Mouse (Mus musculus): ENCODE measurements around the gene Bmi1. TPM values are rescaled to one million over a fixed set of nuclear protein-coding genes. Genes with fewer than 3 reads are reported as not detected.

The Bmi1 gene
- 42.1 and 42.6 TPM in 2 replicates for polyA plus RNA-seq (2016; fragmentation: Nextera tagmentation; extraction: Ambion mirVana)

DNA sequence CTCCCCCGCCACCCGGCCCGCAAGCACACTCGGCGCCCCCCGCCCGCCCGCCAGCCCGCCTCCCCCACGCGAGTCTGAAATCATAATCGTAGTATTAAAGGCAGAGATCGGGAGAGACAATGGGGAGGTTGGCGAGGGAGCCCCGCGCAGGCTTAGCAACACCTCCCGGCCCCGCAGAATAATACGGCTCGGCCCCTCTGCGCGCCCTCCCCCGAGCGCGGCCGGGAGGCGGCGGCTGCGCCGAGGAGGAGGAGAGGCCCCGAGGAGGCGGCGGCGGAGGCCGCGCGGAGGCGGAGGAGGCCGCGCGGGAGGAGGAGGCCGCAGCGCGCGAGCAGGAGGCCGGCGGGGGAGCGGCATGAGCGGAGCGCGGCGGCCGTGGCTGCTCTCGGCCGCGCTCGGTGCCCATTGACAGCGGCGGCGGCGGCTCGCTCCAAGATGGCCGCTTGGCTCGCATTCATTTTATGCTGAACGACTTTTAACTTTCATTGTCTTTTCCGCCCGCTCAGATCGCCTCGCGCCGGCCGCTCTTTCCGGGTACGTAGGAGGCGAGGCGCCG is at the start of gene Bmi1:
Gene Bmi1, plus strand, starts transcription at position 83 of the 556 bp plus-strand sequence.
- peaks cover 36% of the 10 kb centered on the region for H3K27me3 ChIP-seq (replicated peaks)
- WGBS = 0% methylated on average over 56 of the region's 77 CpGs
- peak within 1 kb of the TSS; percentile 97 for H3K27ac ChIP-seq
- H3K4me1 ChIP-seq = peaks cover 26% of the 10 kb centered on the region
- H3K36me3 ChIP-seq = no peaks in the 10 kb centered on the region
- peak; percentile 61 for ATAC-seq (ENCODE audit: low FRiP score, low read depth)
- H3K9ac ChIP-seq = peak within 1 kb of the TSS; percentile 97
- peak within 1 kb of the TSS; percentile 82 for H3K4me3 ChIP-seq
- no peaks in the 10 kb centered on the region for H3K9me3 ChIP-seq
- peak within 1 kb of the TSS; percentile 77 for H3K4me2 ChIP-seq (replicated peaks)

DNA sequence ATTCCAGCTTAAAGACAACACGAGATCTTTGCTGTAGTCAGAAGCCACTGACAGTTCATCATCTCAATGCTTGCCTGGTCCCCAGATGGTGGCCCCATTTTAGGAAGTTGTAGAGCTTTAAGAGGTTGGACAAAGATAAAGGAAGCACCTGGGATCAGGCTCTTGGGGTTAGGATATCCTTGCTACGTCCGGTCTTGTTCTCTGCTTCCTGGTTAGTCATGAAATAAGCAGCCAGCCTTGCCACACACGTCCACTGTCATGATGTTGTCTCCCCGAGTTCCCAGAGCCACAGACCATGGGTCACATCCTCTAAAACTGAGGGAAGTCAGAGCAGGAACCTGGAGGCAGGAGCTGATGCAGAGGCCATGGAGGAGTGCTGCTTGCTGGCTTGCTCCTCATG is 46.3 kb upstream of the Bmi1 start:
- no peak for ATAC-seq (ENCODE audit: low FRiP score, low read depth)
- Histone ChIP-seq H3K27me3 (replicated peaks) (no peaks in the 10 kb centered on the region), H3K9me3 (no peaks in the 10 kb centered on the region), H3K4me1 (no peaks in the 10 kb centered on the region), H3K9ac (no peak overlapping the region), H3K4me2 (replicated peaks) (no peak overlapping the region), H3K27ac (no peak overlapping the region), H3K4me3 (no peak overlapping the region), H3K36me3 (no peaks in the 10 kb centered on the region)
- 82% methylated on average over 5 of the region's 5 CpGs for WGBS

DNA sequence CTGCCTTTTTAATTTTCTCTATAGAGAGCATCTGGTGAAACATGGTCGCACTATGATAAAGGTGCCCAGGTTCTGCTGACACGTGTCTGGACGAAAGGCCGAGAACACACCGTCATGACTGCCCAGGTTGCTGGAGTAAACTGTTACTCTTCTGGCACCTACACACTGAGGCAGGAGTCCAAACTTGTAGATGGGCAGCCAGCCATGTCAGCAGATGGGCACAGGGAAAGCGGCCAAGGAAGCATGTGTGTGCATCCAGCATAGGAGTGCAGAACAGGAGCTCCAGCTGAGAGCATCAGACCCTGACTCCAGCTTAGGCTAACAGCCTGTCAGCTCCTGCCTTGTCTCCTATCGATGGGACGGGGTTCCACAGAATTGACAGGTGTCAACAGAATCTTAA is 41.8 kb upstream of the Bmi1 start:
- Histone ChIP-seq H3K4me3 (no peak overlapping the region), H3K9ac (no peak overlapping the region), H3K27ac (no peak overlapping the region), H3K4me1 (no peaks in the 10 kb centered on the region), H3K27me3 (replicated peaks) (no peaks in the 10 kb centered on the region), H3K4me2 (replicated peaks) (no peak overlapping the region), H3K36me3 (no peaks in the 10 kb centered on the region), H3K9me3 (no peaks in the 10 kb centered on the region)
- WGBS = 92% methylated on average over 8 of the region's 8 CpGs
- no peak for ATAC-seq (ENCODE audit: low FRiP score, low read depth)

DNA sequence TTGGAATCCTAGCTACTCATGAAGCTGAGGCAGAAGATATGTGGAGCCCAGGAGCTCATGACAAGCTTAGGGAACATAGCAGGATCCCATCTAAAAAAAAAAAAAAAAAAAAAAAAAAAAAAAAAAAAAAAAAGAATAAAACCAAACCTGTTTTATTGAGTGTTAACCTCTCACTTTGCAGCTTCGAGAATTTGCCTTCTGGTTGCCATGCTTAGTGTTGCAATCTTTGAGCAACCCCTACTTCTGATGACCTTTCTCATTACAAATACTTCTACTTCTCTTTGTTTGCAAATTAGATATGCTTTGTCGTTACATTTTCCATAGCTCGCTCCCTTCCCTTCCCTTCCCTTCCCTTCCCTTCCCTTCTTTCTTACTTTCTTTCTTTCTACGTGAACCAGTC is 28.3 kb upstream of the Bmi1 start:
- no peak overlapping the region for H3K4me3 ChIP-seq
- no peak overlapping the region for H3K27ac ChIP-seq
- no peaks in the 10 kb centered on the region for H3K27me3 ChIP-seq (replicated peaks)
- no peak for ATAC-seq (ENCODE audit: low FRiP score, low read depth)
- no peak overlapping the region for H3K4me2 ChIP-seq (replicated peaks)
- H3K4me1 ChIP-seq = no peaks in the 10 kb centered on the region
- no peak overlapping the region for H3K9ac ChIP-seq
- 72% methylated on average over 3 of the region's 4 CpGs for WGBS
- H3K9me3 ChIP-seq = no peaks in the 10 kb centered on the region
- H3K36me3 ChIP-seq = no peaks in the 10 kb centered on the region

DNA sequence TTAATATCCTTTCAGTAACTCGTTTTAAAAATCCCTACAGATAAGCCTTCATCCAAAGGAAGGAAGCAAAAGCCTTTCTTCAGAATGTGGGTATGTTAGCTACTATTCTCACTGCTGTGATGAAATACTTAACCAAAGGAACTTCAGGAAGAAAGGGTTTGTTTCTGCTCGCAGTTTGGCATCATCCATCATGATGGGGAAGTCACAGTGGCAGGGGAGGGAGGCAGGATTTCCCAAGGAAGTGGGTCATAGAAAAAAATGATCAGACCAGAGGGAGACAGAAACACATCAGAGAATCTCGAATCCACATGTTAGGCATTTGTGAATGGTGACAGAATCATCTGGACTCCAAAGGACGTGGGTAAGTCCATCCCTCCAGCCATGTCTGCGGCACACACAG is 22.0 kb upstream of the Bmi1 start:
- H3K9me3 ChIP-seq = no peaks in the 10 kb centered on the region
- H3K4me1 ChIP-seq = no peaks in the 10 kb centered on the region
- H3K36me3 ChIP-seq = no peaks in the 10 kb centered on the region
- WGBS = 68% methylated on average over 5 of the region's 5 CpGs
- ATAC-seq (ENCODE audit: low FRiP score, low read depth) = no peak
- no peak overlapping the region for H3K4me2 ChIP-seq (replicated peaks)
- no peaks in the 10 kb centered on the region for H3K27me3 ChIP-seq (replicated peaks)
- H3K9ac ChIP-seq = no peak overlapping the region
- H3K4me3 ChIP-seq = no peak overlapping the region
- H3K27ac ChIP-seq = no peak overlapping the region

DNA sequence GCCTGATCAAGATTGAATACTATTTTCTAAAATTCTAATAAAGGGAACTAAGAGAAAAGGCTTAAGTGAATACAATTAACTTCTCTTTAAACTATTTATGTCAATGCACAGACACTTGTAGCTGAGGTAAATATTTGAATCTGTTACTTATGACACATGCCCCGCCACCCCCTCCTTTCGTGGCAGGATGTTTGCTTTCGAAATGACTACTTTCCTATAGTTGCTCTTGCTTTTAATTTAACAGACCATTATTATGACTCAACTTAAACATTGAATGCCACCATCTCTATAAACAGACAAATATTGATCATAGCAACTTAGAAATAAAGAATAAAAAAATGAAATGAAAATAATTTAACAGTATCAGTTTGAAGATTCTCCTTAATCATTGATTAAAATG is 12.8 kb upstream of the Bmi1 start:
- no peak overlapping the region for H3K4me3 ChIP-seq
- no peaks in the 10 kb centered on the region for H3K4me1 ChIP-seq
- no peaks in the 10 kb centered on the region for H3K27me3 ChIP-seq (replicated peaks)
- H3K36me3 ChIP-seq = no peaks in the 10 kb centered on the region
- no peak overlapping the region for H3K9ac ChIP-seq
- WGBS = 91% methylated on average over 3 of the region's 3 CpGs
- no peak overlapping the region for H3K27ac ChIP-seq
- H3K4me2 ChIP-seq (replicated peaks) = no peak overlapping the region
- ATAC-seq (ENCODE audit: low FRiP score, low read depth) = no peak
- H3K9me3 ChIP-seq = no peaks in the 10 kb centered on the region

DNA sequence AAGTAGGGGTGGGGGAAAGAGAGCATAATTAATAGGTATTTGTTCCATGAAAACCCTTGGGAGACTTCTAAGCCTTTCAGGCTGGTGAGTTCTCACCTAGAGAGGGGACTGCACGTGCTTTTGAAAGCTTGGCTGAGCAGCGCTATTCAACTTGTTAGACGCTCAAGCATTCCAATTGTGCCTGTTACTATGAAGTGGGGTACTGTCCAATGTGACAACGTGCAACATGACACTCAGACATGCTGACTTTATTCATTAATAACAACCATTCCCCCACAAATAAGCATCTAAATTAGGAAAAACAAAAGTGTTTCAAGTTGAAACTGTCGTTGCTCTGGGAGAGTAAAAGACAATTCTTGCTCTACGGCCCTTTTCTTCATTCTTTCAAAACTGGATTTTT is 5.8 kb upstream of the Bmi1 start:
- Histone ChIP-seq H3K27ac (no peak overlapping the region), H3K4me1 (peaks cover 6% of the 10 kb centered on the region; the same call in 1 of the 2 replicates), H3K27me3 (replicated peaks) (peaks cover 12% of the 10 kb centered on the region), H3K9me3 (no peaks in the 10 kb centered on the region), H3K9ac (no peak overlapping the region), H3K4me3 (no peak overlapping the region), H3K4me2 (replicated peaks) (no peak overlapping the region), H3K36me3 (no peaks in the 10 kb centered on the region)
- ATAC-seq (ENCODE audit: low FRiP score, low read depth) = no peak
- 5% methylated on average over 6 of the region's 6 CpGs for WGBS

DNA sequence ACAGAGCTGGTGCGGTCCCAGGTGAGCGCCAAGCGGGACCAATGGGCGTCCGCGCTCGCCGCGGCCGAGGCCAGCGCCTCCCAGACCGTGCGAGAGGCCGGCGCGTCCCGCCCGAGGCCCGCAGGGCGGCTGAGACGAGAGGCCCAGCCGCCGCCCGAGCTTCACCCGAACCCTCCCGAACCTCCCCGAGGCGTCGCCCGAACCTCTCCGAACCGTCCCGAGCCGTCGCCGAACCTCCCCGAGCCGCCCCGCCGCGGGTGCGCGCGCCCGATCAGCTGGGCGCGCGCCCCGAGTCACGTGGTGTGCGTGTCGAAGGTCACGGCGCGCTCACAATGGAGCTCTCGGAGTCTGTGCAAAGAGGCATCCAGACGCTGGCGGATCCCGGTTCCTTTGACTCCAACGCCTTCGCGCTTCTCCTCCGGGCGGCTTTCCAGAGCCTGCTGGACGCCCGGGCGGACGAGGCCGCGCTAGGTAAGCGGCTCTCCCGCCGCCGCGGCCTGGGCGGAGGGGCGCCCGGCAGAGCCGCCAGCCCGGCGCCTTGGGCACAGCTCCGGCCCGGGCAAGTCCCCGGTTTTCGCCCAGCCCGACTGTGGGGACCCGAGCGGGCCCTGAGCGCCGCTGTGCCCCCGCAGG is 4.6 kb upstream of the Bmi1 start, which contains the start of gene Commd3:
Gene Commd3, plus strand, starts transcription at position 252 of the 633 bp plus-strand sequence.
- H3K27me3 ChIP-seq (replicated peaks) = peaks cover 12% of the 10 kb centered on the region
- no peaks in the 10 kb centered on the region for H3K9me3 ChIP-seq
- peak within 1 kb of the TSS; percentile 96 for H3K9ac ChIP-seq
- H3K27ac ChIP-seq = peak within 1 kb of the TSS; percentile 99
- H3K4me3 ChIP-seq = peak within 1 kb of the TSS; percentile 74
- H3K4me2 ChIP-seq (replicated peaks) = peak within 1 kb of the TSS; percentile 71
- under 1% methylated on average over 91 of the region's 91 CpGs for WGBS
- peak; percentile 85 for ATAC-seq (ENCODE audit: low FRiP score, low read depth)
- H3K4me1 ChIP-seq = peaks cover 6% of the 10 kb centered on the region; the same call in 1 of the 2 replicates
- no peaks in the 10 kb centered on the region for H3K36me3 ChIP-seq

DNA sequence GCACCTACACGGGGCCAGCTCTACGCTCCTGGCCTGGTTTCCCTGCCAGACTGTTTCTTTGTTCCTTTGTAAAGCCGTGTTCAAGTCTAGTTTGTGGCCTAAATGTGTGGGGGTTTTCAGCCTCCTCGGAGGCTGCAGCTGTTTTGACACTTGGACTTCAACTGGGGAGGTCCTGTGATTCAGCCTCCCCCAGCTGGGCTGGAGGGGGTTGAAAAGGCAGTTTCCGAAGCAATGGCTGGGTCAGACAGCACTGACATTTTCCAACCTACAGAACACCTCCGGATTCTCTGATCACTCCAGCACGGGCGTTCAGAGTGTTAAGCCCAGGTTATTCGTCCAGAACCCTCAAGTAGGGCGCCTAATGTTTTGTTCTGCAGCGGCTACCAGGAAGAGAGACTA is 4.1 kb upstream of the Bmi1 start:
- ATAC-seq (ENCODE audit: low FRiP score, low read depth) = no peak
- no peaks in the 10 kb centered on the region for H3K9me3 ChIP-seq
- H3K4me2 ChIP-seq (replicated peaks) = peak overlapping the region; percentile 71
- H3K27me3 ChIP-seq (replicated peaks) = peaks cover 12% of the 10 kb centered on the region
- peak overlapping the region; percentile 99 for H3K27ac ChIP-seq
- 1% methylated on average over 11 of the region's 11 CpGs for WGBS
- H3K4me1 ChIP-seq = peaks cover 6% of the 10 kb centered on the region; the same call in 1 of the 2 replicates
- peak overlapping the region; percentile 74 for H3K4me3 ChIP-seq
- H3K9ac ChIP-seq = peak overlapping the region; percentile 96
- H3K36me3 ChIP-seq = no peaks in the 10 kb centered on the region

DNA sequence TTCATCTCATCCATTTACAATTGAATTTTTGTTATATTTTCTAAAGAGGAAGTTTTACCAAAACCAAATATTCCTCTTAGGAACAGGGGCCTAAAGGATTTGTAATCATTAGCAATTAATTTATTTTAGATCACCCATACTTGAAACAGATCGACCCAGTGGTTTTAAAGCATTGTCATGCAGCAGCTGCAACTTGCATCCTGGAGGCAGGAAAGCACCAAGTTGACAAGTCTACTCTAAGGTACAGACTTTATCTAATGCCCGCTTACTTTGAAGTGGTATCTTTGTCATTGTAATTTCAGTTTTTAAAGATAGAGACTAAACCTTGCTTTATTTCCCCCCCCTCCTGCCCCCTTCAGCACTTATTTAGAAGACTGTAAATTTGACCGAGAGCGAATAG is 3.1 kb upstream of the Bmi1 start:
- no peak overlapping the region for H3K4me3 ChIP-seq
- ATAC-seq (ENCODE audit: low FRiP score, low read depth) = no peak
- H3K4me1 ChIP-seq = peaks cover 12% of the 10 kb centered on the region
- H3K9ac ChIP-seq = no peak overlapping the region
- no peaks in the 10 kb centered on the region for H3K36me3 ChIP-seq
- H3K9me3 ChIP-seq = no peaks in the 10 kb centered on the region
- WGBS = 22% methylated on average over 4 of the region's 4 CpGs
- H3K27ac ChIP-seq = no peak overlapping the region
- peaks cover 12% of the 10 kb centered on the region for H3K27me3 ChIP-seq (replicated peaks)
- H3K4me2 ChIP-seq (replicated peaks) = peak overlapping the region; percentile 71

DNA sequence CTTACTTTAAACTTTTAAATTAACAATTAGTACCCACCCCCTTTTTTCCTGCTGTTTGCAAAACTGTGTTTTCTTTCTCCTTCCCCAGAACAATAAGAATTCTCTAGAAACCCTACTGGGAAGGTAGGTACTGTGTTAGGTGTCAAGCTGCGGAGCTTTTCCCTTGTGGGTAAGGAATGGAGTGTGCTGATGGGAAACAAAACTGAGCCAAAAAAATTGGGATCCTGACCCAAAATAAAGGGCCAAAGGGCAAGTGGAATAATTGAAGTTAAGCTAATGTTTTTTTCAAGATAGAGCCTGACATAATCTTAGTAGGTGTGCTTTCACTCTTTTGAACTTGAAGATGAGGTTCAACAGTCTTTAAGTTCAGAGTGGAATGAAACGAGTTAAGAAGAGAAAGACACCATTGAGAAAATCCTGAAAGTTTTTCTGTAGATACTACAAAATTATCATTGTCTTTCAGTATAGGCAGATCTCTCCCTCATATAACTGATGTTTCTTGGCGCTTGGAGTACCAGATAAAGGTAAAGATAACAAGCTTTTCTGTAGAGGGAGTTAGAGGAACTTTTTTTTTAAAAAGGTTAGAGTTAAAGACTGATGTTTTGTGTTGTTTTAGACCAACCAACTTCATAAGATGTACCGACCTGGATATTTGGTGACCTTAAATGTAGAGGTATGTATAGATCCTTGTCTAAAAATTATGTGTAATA is 2.5 kb upstream of the Bmi1 start:
- H3K27ac ChIP-seq = no peak overlapping the region
- H3K9me3 ChIP-seq = no peaks in the 10 kb centered on the region
- H3K4me1 ChIP-seq = peaks cover 12% of the 10 kb centered on the region
- no peak overlapping the region; the same call in 1 of the 2 replicates for H3K4me2 ChIP-seq (replicated peaks)
- H3K27me3 ChIP-seq (replicated peaks) = peaks cover 16% of the 10 kb centered on the region
- no peak overlapping the region for H3K4me3 ChIP-seq
- WGBS = 35% methylated on average over 4 of the region's 4 CpGs
- no peak for ATAC-seq (ENCODE audit: low FRiP score, low read depth)
- no peaks in the 10 kb centered on the region for H3K36me3 ChIP-seq
- H3K9ac ChIP-seq = no peak overlapping the region

DNA sequence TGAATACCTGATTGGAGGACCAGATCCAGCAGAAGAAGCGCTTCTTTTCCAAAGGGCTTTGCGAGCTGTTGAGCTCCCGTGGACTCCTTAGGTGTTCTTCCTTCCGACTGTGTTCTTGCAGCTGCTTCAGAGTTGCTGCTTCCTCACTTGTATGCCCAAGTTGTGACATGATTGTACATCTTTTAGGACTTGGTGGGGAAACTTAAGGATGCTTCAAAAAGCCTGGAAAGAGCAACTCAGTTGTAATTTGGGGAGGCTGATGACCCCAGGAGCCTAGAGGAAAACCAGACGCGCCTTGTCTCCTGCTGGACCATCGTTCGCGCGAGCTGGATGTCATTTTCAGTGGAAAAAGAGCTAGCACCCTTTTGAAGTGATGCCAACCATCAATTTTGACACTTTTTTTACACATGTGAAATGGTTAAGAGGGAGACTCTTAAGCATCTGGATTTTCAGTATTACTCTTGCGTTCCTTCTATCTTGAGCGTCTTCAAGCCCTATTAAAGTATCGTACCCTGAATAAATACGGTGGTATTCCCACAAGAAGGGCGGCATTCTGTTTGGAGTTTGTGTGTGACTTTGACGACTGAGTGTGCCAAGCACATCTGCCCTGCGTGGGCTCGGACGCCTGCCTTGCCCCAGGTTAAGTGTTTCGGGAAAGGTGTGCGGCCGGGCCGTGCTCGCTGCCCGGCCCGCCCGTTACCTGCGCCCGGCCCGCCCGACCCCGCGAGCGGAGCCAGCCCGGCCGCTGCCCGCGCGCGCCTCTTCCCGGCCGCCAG is 949 bp upstream of the Bmi1 start:
- H3K9me3 ChIP-seq = no peaks in the 10 kb centered on the region
- no peak for ATAC-seq (ENCODE audit: low FRiP score, low read depth)
- H3K27me3 ChIP-seq (replicated peaks) = peaks cover 30% of the 10 kb centered on the region
- H3K4me1 ChIP-seq = peaks cover 21% of the 10 kb centered on the region
- peak overlapping the region; percentile 82 for H3K4me3 ChIP-seq
- H3K9ac ChIP-seq = peak overlapping the region; percentile 97
- H3K27ac ChIP-seq = peak overlapping the region; percentile 97; the same call in 1 of the 2 replicates
- no peaks in the 10 kb centered on the region for H3K36me3 ChIP-seq
- peak overlapping the region; percentile 77 for H3K4me2 ChIP-seq (replicated peaks)
- WGBS = 3% methylated on average over 42 of the region's 42 CpGs

All from neural tube, embryonic 12.5 days (tissue).